Mouse (Mus musculus) E14TG2a.4 (cell line): Measurements from ENCODE around the gene Ankrd44.

Source experiments
- CTCF ChIP-seq: conservative IDR thresholded peaks from 2 replicates; pipeline ENCODE4 v1.5.1; 2014; ENCODE audit warnings: low read length
- NANOG ChIP-seq: IDR thresholded peaks from 2 replicates; pipeline ENCODE4 v1.6.1; 2014; ENCODE audit warnings: borderline replicate concordance, low read length, mixed read lengths
- POU5F1 ChIP-seq: IDR thresholded peaks from 2 replicates; pipeline ENCODE4 v1.6.1; 2014; ENCODE audit warnings: low read length, borderline replicate concordance

DNA sequence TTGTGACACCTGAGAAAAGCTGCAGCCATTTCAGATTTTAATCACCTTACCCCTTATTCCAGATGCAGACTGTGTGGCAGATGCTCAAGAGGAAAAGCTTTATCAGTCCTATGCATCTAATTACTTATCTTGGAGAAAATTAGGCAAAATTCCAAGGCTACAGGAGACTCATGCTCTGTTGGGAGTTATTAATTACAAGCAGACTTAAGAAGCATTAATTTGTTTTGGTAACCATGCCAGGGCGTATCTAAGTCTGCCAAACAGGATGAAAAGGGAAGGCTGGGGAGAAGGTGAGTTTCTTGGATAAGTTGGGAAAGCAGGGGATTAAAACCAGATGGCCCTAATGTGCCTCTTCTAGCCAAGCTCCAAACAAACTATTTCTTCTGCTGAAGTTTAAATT, 222.7 kb downstream of the Ankrd44 start:
- TF ChIP-seq CTCF (no peak), NANOG (no peak), POU5F1 (no peak)
